Mouse (Mus musculus): Measurements from ENCODE around the gene Gipc1.
A peak's percentile ranks its signal among the peaks of the same experiment; 100 is the strongest.

Gene Gipc1

DNA sequence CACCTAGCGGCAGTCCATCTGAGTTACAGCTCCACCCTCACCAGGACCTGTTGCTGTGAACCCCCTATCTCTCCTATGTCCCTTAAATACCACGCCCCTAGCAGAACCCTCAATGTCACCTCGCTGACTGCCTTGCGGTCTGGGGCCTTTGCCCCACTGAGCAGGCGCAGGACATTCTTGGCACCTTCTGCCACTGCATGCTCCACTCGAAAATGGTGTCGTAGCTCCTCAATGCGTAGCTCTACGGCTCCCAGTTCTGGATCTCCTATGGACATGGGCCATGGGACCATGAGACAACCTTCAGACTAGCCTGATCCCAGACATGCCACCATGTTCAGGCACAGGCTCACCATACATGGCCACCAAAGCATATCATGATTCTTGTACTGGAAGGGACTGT lies 32.0 kb downstream of the Gipc1 start:
- no peak for DNase-seq

- no peak for DNase-seq
Observed at GRCm38 (mm10) chr8:83689264-83689663, 36.8 kb downstream of the Gipc1 start.

DNA sequence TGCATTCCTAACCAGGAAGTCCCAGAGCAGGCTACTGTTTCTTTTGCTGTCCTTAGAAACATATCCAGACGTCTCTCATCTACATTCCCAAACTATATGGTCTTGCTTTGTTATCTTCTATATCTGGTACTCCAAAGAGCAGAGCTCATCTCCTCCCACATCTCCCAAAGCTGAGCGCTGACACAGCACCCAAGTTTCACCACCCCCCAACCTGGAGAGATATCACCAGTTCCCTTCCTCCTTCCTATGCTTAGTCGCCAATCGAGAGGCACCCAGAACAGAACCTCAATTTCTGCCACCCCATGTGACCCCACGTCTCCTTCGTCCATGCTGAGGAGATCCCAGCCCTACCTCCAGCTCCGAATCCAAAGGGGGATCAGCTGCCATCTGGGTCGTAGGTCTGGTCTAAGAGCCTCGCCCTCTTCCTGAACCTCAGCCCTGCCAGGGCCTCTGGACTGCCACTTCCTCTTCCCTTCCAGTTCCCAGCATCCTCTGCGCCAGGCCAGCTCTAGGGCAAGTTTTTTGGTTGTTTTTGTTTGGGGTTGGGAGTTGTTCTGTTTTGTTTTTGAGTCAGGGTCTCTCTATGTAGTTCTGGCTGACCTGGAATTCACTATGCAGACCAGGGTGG lies 41.2 kb downstream of the Gipc1 start:
- DNase-seq = no peak

- no peak for DNase-seq
Observed at GRCm38 (mm10) chr8:83694369-83695160, 42.1 kb downstream of the Gipc1 start.

DNA sequence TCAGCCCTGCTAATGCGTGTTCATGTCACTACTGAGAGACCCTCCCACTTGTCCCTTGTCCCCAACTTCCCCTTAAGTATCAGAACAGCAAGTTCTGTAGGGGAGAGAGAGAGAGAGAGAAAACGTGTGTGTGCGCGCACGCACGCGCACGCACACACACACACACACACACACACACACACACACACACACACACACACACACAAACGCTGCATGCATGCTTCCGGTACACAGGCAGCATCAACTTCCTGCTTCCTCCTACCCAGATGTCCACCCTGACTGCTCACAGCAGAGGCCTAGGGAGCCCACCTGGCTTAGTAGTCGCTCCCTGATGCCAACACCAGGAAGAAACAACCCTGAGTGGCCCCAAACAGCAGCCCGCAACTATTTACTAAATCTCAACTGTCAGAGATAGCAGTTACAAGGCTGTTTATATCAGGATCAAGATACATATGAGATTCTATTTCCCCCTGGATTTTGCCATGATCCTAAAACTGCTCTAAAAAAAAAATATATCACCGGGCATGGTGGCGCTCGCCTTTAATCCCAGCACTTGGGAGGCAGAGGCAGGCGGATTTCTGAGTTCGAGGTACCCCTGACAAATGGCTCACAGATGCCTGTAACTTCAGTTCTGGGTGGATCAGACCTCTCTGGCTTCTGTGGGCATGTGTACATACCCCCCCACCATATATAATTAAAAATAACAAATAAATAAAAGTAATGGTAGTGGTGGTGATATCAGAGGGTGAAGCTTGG lies 43.1 kb downstream of the Gipc1 start:
- no peak for DNase-seq

- no peak for DNase-seq
Observed at GRCm38 (mm10) chr8:83697374-83698220, 45.1 kb downstream of the Gipc1 start.

GRCm38 (mm10) chr8:83698291-83698660 lies 45.8 kb downstream of the Gipc1 start:
- DNase-seq = peak; percentile 41

DNA sequence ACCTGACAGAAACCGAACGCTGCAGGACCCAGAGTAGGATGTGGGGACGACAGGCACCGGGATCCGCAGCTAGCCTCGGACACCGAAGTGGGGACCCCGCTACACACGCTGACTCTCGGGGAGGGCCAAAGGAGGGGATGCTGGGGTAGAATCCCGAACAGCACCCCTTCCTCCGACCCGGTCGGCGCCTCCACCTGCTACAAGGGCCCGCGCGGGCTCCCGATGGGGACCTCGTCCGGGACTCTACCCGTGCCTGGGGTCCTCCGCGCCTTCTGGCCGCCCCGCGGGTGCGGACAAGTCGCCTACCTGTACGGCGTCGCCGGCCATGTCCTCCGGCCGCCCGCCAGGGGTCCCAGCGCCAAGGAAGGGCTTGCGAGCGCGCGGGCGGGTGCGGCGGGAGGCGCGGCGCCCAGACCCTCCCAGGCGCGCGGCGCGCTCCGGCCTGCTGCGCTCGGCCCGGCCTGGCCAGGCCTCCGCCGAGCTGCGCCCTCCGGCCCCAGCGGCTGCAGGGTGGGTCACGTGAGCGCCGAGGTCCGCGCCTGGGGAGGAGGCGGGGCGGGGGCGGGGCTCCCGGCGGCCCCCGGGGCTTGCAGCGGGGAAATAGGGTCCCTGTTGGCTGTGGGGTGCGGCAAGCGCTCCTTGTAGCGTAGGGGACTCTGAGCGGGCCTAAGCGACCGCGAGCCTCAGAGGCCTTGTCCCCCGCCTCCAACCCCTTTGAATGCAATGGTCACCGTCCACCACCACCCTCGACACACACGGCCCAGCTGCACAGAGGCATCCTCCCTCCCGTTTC lies 46.4 kb downstream of the Gipc1 start, which contains the start of gene Pkn1:
Gene Pkn1, minus strand, starts transcription at position 519 of the 793 bp plus-strand sequence.
- peak; percentile 63 for DNase-seq

DNA sequence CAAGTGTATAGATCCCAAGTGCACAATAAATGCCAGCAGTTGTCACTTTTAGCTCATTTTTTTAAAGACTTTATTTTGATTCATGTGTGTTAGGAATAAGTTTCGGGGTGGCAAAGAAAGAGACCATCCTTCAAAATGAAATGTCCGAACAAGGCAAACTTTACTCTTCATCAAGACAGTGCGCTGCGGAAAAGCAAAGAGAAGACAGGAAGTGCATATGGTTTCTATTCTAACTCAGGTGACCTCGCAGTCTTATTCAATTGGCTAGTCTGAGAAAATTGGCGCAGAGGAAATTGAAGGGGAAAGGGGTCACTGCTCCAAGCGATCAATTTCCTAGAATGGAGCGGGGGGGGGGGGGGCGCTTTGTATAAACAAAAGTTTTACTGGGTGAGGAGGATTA lies 47.1 kb downstream of the Gipc1 start:
- no peak for DNase-seq

DNA sequence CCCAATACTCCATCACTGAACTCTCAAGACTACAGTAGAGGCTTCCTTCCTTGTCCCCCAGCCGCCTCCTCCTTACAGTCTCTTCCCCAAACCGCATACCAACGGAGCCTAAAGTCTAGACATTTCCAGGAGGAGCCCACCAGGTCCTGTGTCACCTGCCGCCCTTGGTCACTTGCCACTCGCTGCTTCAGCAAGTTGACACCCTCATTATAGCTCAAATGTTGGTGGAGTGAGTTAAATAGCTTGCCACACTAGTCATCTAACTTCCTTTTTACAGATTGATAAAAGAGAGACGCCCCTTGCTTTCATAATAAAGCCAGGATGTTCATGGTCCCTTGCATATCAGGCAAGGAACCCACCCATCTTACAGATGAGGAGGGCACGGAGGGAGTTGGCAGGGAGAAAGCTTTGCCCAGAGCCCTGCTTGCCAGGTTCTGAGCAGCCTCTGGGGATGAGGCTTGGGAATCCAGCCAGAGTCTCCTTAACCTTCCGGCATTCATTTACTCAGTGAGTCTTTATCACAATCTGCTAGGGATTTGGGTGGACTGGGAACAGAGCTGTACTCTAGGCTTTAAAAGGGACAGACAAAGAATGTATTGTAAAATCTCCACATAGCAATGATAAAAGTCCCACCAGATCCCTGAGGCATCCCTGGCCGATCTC lies 48.1 kb downstream of the Gipc1 start:
- no peak for DNase-seq

DNA sequence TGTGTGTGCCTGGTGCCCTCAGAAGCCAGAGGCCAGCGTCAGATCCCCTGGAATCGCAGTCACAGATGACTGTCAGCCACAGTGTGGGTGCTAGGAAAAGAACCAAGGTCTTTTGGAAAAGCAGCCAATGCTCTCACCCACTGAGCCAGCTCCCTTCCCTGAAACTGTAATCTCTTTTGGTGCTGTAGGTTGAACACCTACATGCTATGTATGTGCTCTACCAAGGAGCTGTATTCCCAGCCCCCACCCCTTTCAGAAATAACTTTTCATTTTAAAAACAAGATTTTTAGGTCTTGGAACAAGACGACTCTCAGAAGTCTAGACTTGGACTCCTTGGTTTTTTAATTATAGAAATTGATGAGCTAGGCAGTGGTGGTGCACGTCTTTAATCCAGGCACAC lies 50.9 kb downstream of the Gipc1 start:
- DNase-seq = no peak

DNA sequence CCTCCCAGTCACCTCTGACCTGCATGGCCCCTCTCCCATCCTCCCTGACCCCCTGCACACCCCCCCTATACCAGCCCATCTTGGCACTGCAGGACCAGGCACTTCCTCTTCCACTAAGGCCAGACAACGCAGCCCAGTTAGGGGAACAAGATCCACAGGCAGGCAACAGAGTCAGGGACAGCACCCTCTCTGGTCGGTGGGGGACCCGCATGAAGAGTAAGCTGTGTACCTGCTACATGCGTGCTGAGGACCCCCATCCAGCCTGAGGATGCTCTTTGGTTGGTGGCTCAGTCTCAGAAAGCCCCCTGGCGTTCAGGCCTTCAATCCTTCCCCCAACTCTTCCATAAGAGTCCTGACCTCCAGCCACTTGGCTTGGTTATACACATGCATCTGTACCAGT lies 53.9 kb downstream of the Gipc1 start:
- no peak for DNase-seq

GRCm38 (mm10) chr8:83707554-83707953 lies 55.1 kb downstream of the Gipc1 start:
- peak; percentile 50 for DNase-seq
